Comparison of ENCODE assay signal across 12 mouse cellular contexts in genomic region chr11:57647446-57647845, GRCm38 (mm10). TPM values are rescaled to one million over a fixed set of nuclear protein-coding genes. Genes with fewer than 3 reads are reported as not detected.
DNase-seq lines count a peak whose midpoint lies in the region; ATAC-seq and TF ChIP-seq lines count a peak whose summit lies in the region.
"Had no signal": no experiment of that assay in that cellular context is flagged by ENCODE, and none has a peak within 500 bp of the region (broad histone marks: within the 10 kb centered on the region; RNA-seq: fewer than 3 reads in every experiment).

No protein-coding gene starts in this region.

- no peak for ATAC-seq in liver, embryonic 11.5 days (replicated peaks; ENCODE audit: low FRiP score)

- H3K4me2 ChIP-seq in liver, embryonic 11.5 days, result peak overlapping the region; percentile 84

- WGBS in thymus, adult 2 months, result 88% methylated on average over 5 of the region's 5 CpGs
- 70% methylated on average over 5 of the region's 5 CpGs for WGBS in liver, embryonic 11.5 days
- WGBS in small intestine, adult 2 months, result 58% methylated on average over 5 of the region's 5 CpGs

- H3K4me1 ChIP-seq in thymus, adult 2 months (replicated peaks; ENCODE audit: control insufficient read depth, insufficient read depth, low read length), result peaks cover 60% of the 10 kb centered on the region
- peaks cover 45% of the 10 kb centered on the region for H3K4me1 ChIP-seq in liver, embryonic 11.5 days (replicated peaks; ENCODE audit: control insufficient read depth, insufficient read depth, low read length)
- peaks cover 11% of the 10 kb centered on the region; the same call in 1 of the 2 replicates for H3K4me1 ChIP-seq in small intestine, adult 2 months (ENCODE audit: control insufficient read depth, insufficient read depth, insufficient read length, low read length)

- no peak overlapping the region for H3K9ac ChIP-seq in liver, embryonic 11.5 days (ENCODE audit: low read depth, low read length)

- H3K36me3 ChIP-seq in thymus, adult 2 months (ENCODE audit: control insufficient read depth, insufficient read depth, low read length), result no peaks in the 10 kb centered on the region
- no peaks in the 10 kb centered on the region for H3K36me3 ChIP-seq in liver, embryonic 11.5 days (ENCODE audit: control insufficient read depth, insufficient read depth, low read length)
- H3K36me3 ChIP-seq in small intestine, adult 2 months (ENCODE audit: control insufficient read depth, insufficient read depth, low read length), result peaks cover 2% of the 10 kb centered on the region; the same call in 1 of the 2 replicates

- peak overlapping the region; percentile 91 for H3K4me3 ChIP-seq in gastrocnemius, adult 2 months
- no peak overlapping the region for H3K4me3 ChIP-seq in thymus, adult 2 months (ENCODE audit: control insufficient read depth, insufficient read depth, low read length)
- no peak overlapping the region for H3K4me3 ChIP-seq in liver, embryonic 11.5 days (ENCODE audit: low read depth, low read length)
- peak overlapping the region; percentile 11; the same call in 1 of the 2 replicates for H3K4me3 ChIP-seq in small intestine, adult 2 months (ENCODE audit: low read depth, low read length)

- intact Hi-C loops in gastrocnemius, adult 2 months (cut with DNase I), result loop anchor here (5.0 kb wide), 2 partner anchors 40 to 80 kb away; no protein-coding TSS in a partner anchor
- intact Hi-C loops in gastrocnemius, postnatal 14 days (cut with DNase I; ENCODE audit: low total_unique reads), result no loop called here

- H3K27me3 ChIP-seq in thymus, adult 2 months (ENCODE audit: control insufficient read depth, insufficient read depth, low read length), result no peaks in the 10 kb centered on the region
- peaks cover 4% of the 10 kb centered on the region; the same call in 1 of the 2 replicates for H3K27me3 ChIP-seq in liver, embryonic 11.5 days (replicated peaks; ENCODE audit: control insufficient read depth, insufficient read depth, low read length)
- no peaks in the 10 kb centered on the region for H3K27me3 ChIP-seq in small intestine, adult 2 months (ENCODE audit: control insufficient read depth, insufficient read depth, low read length)

- no peak for TF ChIP-seq POLR2A in thymus, adult 2 months (IDR thresholded peaks at IDR 0.05; ENCODE audit: control insufficient read depth, extremely low read depth, insufficient read depth, low read length, poor library complexity)
- TF ChIP-seq POLR2A in small intestine, adult 2 months (IDR thresholded peaks at IDR 0.05; ENCODE audit: low read depth, low read length), result no peak

- no peak overlapping the region for H3K27ac ChIP-seq in gastrocnemius, adult 2 months
- H3K27ac ChIP-seq in thymus, adult 2 months (ENCODE audit: control insufficient read depth, insufficient read depth, low read length), result no peak overlapping the region
- no peak overlapping the region for H3K27ac ChIP-seq in liver, embryonic 11.5 days (ENCODE audit: low read depth, low read length)
- no peak overlapping the region for H3K27ac ChIP-seq in small intestine, adult 2 months (ENCODE audit: insufficient read depth, low read depth, low read length)

- peak; percentile 18 for DNase-seq in gastrocnemius, adult 2 months
- DNase-seq in gastrocnemius, postnatal 14 days, result no peak
- peak; percentile 9 for DNase-seq in thymus, postnatal 4 days
- no peak for DNase-seq in thymus, adult 2 months
- DNase-seq in liver, embryonic 11.5 days (ENCODE audit: low spot score), result no peak
- DNase-seq in left cerebral cortex, adult 9 months (ENCODE audit: low spot score in 2 of 2), result no peak
- DNase-seq in kidney, postnatal 36 days, result no peak
- DNase-seq: cerebellum, adult 9-11 months; gastrocnemius, postnatal 10 days; kidney, adult 11 months; lung, adult 18-20 months had no signal

- TF ChIP-seq CTCF in gastrocnemius, adult 2 months (IDR thresholded peaks at IDR 0.05), result no peak
- TF ChIP-seq CTCF in thymus, adult 2 months (IDR thresholded peaks at IDR 0.05; ENCODE audit: borderline replicate concordance, control insufficient read depth, extremely low read depth, insufficient read depth, low read length, poor library complexity), result no peak
- TF ChIP-seq CTCF in small intestine, adult 2 months (IDR thresholded peaks at IDR 0.05; ENCODE audit: extremely low read depth, insufficient read length, insufficient replicate concordance, low read depth, low read length), result no peak

- H3K9me3 ChIP-seq in liver, embryonic 11.5 days (ENCODE audit: control insufficient read depth, low read length), result no peaks in the 10 kb centered on the region

RNA-seq across cellular contexts. Expression of gene Galnt10, which starts 2.2 kb away (rescaled TPM):
- 1 to 10 TPM; 5.1 to 6.4 TPM for total RNA-seq in gastrocnemius, adult 2 months (2021)
- total RNA-seq in gastrocnemius, postnatal 14 days (2021), result 10 to 100 TPM; 11.3 to 12.4 TPM
- 28.0 and 48.9 TPM in 2 replicates for polyA plus RNA-seq in thymus, adult 2 months (2012; rRNA removed)
- polyA plus RNA-seq in liver, embryonic 11.5 days (2014; fragmentation: Nextera tagmentation; extraction: Ambion mirVana), result 17.5 and 19.8 TPM in 2 replicates
- 21.6 and 37.0 TPM in 2 replicates for polyA plus RNA-seq in small intestine, adult 2 months (2012; rRNA removed)

Comparison
In these comparisons a context has a peak if more than half of its experiments do, and no peak if none do; other contexts are left out.
1. DNase-seq: peak in gastrocnemius, adult 2 months (single experiment) and thymus, postnatal 4 days (single experiment); none in gastrocnemius, postnatal 14 days (single experiment), thymus, adult 2 months (single experiment), liver, embryonic 11.5 days (single experiment), left cerebral cortex, adult 9 months (0 of 2) and kidney, postnatal 36 days (0 of 2).
2. H3K4me3 ChIP-seq: peak in gastrocnemius, adult 2 months (single experiment) and small intestine, adult 2 months (single experiment); none in thymus, adult 2 months (single experiment) and liver, embryonic 11.5 days (single experiment).